Mouse (Mus musculus): Measurements from ENCODE around the gene Pde6b. TPM values are rescaled to one million over a fixed set of nuclear protein-coding genes. Genes with fewer than 3 reads are reported as not detected.
A peak's percentile ranks its signal among the peaks of the same experiment; 100 is the strongest.

Gene Pde6b
- total RNA-seq (2021) = under 1 TPM; 0.12 to 0.28 TPM
- long read RNA-seq, experiment 1, partial matches to known transcripts = 0 of 1 reads
- long read RNA-seq, experiment 1, other reads (novel, unspliced or antisense) = 1 of 1 reads
- long read RNA-seq, experiment 2, partial matches to known transcripts = 0 of 1 reads
- long read RNA-seq, experiment 2, other reads (novel, unspliced or antisense) = 1 of 1 reads

DNA sequence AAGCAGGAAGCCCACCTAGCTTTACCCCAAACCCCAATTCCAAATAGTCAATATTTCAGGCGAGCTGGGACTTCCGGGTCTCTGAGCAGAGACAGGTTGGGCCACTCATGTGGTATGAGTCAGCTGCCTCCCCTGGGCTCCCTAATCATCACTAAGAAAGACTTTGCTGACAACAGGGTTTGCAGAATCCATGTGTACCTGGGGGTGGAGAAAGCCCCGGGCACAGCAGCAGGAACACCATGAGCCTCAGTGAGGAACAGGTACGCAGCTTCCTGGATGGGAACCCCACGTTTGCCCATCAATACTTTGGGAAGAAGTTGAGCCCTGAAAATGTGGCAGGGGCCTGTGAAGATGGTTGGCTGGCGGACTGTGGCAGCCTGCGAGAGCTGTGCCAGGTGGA is at the start of gene Pde6b:
Pde6b (plus strand) TSS at position 191 of the 400 bp plus-strand sequence.
- no peak within 1 kb of the TSS for H3K4me3 ChIP-seq
- peak within 1 kb of the TSS; percentile 95; the same call in 1 of the 2 replicates for H3K27ac ChIP-seq
- TF ChIP-seq CTCF (conservative IDR thresholded peaks at IDR 0.05) = no peak
- no peak for DNase-seq (ENCODE audit: low spot score in 2 of 2)

DNA sequence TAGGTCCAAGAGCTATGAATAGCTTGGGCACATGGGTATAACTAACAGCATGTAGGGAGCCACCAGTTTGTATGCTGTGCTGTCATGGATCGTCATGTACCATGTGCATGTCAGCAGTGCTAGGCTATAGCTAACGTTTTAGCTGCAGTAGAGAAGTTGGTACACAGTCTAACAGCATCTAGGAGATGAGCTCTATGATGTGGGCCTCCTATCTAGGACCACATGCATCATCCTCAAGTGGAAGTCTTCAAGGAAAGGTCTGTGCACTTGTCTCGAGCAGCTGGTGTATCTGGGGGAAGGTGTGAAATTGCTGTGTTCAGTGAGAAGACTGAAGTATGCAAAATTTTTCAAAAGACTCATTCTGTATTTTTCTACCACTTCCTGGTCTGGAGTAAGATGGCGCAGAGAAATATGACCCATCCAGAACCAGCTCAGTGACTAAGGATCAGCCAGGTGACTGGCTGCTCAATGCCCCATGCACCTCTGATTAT is 44.5 kb upstream of the Pde6b start:
- DNase-seq (ENCODE audit: low spot score in 2 of 2) = no peak

DNA sequence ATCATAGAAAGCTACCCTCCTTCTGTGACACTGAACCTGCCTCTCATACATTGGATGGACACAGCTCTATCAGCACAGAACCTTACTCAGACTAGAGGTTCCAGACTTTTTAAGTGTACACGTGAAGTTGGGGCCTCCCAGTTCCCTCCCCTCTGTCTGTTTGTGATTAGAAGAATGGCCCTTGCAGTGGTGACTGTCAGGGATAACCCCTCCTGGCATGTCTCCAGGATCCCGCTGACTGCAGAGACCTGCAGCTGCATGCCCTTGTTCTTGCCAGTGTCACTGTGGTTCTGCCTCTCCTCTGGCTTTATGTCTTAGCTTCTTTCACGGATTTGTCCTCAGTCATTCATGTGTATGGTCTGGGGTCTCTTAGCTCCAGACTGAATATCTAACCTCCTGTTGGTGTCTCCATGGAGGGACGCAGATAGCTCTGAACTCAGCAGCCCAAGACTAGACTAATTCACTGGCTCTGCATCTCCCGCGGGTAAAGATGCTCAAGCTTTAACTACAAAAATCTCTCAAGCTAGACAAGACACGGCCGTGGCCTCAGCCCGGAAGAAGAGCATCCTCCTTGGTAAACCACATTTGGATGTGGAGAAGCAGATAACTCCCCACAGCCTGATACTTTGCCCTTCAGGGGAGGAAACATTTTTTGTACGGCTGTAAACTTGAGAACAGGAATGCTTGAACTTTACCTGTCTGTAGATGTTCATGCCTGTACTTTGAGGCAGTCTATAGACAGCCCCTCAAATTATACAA is 42.7 kb upstream of the Pde6b start:
- no peak for DNase-seq (ENCODE audit: low spot score in 2 of 2)
- no peak overlapping the region for H3K27ac ChIP-seq
- TF ChIP-seq CTCF (conservative IDR thresholded peaks at IDR 0.05) = no peak
- H3K4me3 ChIP-seq = no peak overlapping the region

More for the DNA sequence above, 44.5 kb upstream of the Pde6b start:
- Histone ChIP-seq H3K4me3 (no peak overlapping the region), H3K27ac (no peak overlapping the region)
- no peak for TF ChIP-seq CTCF (conservative IDR thresholded peaks at IDR 0.05)

DNA sequence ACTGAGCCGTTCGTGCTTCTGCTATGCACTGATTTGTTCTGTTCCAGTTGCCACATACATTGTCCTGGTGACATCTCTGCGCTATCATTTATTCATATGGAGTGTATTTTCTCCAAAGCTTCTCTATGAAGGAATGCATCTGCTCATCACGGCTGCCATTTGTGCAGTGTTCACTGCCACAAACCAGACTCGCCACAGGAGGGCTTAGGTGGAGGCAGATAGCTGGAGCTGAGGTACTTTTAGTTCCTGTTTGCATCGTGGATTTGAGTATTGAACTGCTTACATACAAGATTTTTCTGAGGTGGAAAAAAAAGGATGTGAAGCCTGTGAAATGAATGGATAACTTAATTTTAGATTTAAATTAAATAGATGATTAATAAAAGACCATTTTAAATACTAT is 40.3 kb upstream of the Pde6b start:
- DNase-seq (ENCODE audit: low spot score in 2 of 2) = no peak

DNA sequence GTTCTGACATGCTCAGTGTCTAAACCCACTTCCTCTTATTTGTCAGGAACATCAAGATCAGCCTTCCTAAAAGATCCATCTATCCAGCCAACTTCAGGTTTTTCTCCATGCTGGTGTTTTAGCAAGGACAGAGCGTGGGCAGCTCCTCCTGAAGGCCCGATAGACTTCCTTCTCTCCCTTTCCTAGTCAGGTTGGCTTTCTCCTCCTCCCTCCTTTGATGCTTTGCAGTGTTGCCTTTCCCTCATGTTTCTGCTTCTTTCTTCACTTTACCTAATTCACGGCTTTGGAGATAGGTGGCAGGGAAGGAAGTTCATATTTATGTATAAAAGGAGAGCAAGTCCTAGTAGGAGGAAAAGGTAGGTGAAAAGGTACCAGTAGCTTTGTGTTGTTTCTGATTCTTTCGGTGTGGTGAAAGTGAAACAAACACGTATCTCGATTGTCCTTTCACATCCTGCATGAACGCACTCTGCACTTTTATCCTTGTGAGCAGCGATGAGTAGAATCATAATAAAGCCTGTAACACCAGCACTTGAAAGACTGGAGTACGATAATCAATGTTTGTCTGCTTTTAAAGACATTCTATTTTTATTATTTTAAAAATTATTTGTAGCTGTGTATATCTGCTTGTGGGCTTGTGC is 38.6 kb upstream of the Pde6b start:
- DNase-seq (ENCODE audit: low spot score in 2 of 2) = no peak
- Histone ChIP-seq H3K27ac (no peak overlapping the region), H3K4me3 (no peak overlapping the region)
- TF ChIP-seq CTCF (conservative IDR thresholded peaks at IDR 0.05) = no peak

More for the DNA sequence above, 40.3 kb upstream of the Pde6b start:
- Histone ChIP-seq H3K4me3 (no peak overlapping the region), H3K27ac (no peak overlapping the region)
- TF ChIP-seq CTCF (conservative IDR thresholded peaks at IDR 0.05) = peak; percentile 61

DNA sequence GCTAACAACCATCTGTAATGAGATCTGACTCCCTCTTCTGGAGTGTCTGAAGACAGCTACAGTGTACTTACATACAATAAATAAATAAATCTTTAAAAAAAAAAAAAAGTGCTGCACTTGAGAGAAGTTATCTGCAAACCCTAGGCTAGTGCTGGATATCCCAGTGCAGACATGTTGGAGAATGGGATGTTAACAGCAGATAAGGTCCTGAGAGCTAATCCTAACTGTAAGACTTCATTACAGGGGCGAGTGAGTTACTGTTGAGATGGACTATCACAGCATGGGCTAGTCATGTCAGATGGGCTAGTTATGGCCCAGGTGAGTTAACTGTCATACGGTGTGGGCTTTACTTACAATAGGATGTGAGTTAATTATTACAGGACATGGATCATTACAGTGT is 34.1 kb upstream of the Pde6b start:
- no peak overlapping the region for H3K27ac ChIP-seq
- TF ChIP-seq CTCF (conservative IDR thresholded peaks at IDR 0.05) = no peak
- no peak for DNase-seq (ENCODE audit: low spot score in 2 of 2)

DNA sequence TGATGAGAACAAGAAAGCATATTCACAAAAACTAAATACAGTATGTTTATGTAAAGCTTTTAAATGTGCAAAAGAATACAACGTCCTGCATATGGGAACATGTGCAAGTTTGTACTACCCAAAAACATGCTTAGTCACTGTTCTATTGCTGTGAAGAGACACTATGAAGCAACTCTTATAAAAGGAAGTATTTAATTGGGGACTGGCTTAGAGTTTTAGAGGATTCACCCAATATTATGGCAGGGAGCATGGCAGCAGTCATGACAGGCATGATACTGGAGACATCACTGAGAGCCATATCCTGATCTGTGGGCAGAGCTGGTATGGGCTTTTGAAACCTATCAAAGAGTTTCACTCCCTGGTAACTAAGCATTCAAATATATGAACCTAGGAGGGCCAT is 30.3 kb upstream of the Pde6b start:
- no peak for DNase-seq (ENCODE audit: low spot score in 2 of 2)
- H3K27ac ChIP-seq = no peak overlapping the region
- no peak overlapping the region for H3K4me3 ChIP-seq
- no peak for TF ChIP-seq CTCF (conservative IDR thresholded peaks at IDR 0.05)

More for the DNA sequence above, 34.1 kb upstream of the Pde6b start:
- no peak overlapping the region for H3K4me3 ChIP-seq

DNA sequence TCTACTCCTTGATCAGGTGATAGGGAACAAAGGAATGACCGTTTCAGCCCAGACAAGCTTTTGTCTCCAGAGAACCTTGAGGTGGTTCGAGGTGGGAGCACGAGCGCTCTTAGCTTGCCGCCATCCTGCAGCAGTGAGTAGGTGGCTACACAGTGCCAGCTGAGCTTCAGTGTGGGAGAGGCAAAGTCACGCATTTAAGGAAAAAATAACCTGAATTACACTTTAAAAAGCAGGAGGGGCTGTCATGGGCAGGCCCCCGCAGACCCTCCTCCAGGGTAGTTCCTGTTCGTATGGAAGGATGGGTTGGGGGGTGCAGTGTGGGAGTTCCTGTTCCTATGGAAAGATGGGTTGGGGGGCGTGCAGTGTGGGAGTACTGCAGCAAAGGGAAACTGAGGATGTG is 28.7 kb upstream of the Pde6b start:
- no peak overlapping the region for H3K4me3 ChIP-seq
- TF ChIP-seq CTCF (conservative IDR thresholded peaks at IDR 0.05) = no peak
- peak overlapping the region; percentile 53; the same call in 1 of the 2 replicates for H3K27ac ChIP-seq
- DNase-seq (ENCODE audit: low spot score in 2 of 2) = peak in 1 of 2 experiments; percentile 31

DNA sequence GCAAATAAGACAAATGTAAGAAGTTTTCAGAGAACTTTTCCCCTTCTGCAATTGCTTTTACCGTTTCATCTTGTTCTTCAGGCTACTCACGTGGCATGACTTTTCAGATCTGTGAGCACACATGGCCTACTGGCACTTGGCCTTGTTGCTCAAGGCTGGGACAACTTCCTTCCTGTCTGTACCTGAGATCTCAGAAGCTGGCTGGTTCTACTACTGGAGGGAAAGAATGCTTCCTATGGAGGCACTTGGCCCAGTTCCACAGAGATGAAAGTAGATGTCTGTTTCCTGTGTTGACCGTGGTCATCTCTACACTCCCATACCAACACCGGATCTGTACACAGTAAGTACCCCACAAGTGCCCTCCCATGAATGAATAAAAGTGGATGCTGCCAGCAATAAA is 28.0 kb upstream of the Pde6b start:
- no peak for DNase-seq (ENCODE audit: low spot score in 2 of 2)
- no peak for TF ChIP-seq CTCF (conservative IDR thresholded peaks at IDR 0.05)
- H3K4me3 ChIP-seq = no peak overlapping the region
- H3K27ac ChIP-seq = no peak overlapping the region

DNA sequence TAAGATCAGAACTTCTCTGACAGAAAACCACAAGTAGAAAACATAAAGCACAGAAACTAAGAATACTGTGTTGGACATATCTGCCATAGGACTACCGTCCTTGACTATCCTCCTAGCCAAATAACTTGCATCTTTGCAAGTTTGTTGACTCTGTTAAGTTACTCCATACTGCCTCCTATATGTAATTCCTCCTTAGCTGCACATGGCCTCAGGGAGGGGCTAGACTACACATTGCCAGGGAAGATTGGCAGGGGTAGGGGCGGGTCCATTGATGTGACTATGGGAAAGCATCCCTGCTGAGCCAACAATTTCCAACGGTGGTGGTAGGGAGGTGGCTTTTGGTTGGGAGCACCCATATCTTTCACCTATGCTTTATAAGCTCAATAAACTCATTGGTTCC is 25.9 kb upstream of the Pde6b start:
- TF ChIP-seq CTCF (conservative IDR thresholded peaks at IDR 0.05) = peak; percentile 54
- Histone ChIP-seq H3K27ac (no peak overlapping the region), H3K4me3 (no peak overlapping the region)
- no peak for DNase-seq (ENCODE audit: low spot score in 2 of 2)

DNA sequence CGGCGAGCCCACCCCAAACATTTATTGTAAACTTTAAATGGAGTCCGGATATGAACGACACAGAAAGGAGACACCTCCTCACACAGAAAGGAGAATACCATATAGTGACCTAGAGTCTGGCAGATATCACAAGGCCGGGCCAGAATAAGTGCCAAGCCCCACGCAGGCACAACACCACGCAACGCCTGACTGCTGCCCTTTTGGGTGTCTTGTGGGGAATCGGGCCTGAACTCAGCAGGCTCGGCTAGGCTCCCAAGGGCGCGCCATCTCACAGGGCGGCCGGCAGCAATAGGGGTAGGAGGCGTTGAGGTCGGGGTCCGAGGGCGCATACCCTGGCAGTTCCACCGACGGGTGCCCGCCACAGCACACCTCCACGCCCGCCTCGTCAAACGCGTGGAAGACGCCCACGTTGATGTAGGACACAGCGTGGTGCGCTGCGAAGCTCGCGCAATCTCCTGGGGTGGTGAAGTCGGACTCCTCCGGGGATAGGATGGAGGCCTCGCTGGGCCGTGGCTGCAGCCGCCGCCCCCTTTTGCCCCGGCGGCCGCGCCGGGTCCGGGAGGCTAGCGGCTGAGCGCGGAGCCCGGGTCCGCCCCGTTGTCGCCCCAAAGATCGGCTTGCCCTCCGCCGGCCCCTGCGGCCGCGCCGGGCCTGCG is 21.7 kb upstream of the Pde6b start:
- no peak for TF ChIP-seq CTCF (conservative IDR thresholded peaks at IDR 0.05)
- H3K27ac ChIP-seq = peak overlapping the region; percentile 95
- H3K4me3 ChIP-seq = peak overlapping the region; percentile 77
- DNase-seq (ENCODE audit: low spot score in 2 of 2) = no peak

DNA sequence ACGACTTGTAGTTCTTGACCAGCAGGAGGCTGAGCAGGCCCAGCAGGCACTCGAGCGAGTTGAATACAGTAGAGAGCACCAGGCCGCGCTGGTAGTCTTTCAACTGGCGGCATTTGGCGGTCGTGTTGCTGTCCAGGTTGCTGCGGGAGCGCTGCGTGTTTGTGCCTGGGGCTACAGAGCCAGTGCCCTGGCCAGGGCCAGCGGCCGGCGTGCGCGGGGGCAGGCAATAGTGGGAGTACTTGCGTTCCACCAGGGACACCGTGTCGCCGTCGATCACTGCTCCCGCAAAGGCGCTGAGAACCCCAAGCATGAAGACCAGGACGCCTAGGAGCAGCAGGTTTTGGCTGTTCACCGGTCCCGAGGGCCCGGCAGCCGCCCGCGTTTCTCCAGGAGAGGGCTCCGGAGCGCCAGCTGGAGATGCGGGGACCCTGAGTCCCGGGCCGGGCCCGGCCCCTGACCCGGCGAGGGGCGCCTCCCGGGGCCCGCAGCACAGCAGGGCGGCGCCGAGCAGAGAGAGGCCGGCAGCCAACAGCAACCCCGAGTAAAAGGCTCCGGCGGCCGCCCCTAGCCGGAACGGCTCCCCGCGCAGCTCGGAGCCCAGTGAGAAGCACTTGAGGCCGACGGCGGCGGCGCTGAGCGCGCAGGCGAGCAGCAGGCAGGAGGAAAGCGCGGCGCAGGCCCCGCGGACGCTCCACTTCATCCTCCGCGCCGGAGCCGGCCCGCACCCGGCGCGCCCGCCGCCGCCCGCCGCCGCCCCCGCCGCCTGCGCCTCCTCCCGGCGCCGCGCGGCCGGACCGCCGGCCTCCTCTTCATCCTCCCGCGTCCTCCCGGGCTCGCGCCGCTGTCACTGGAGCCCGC is 21.0 kb upstream of the Pde6b start:
- peak overlapping the region; percentile 95 for H3K27ac ChIP-seq
- TF ChIP-seq CTCF (conservative IDR thresholded peaks at IDR 0.05) = peak; percentile 32
- peak overlapping the region; percentile 77 for H3K4me3 ChIP-seq
- no peak for DNase-seq (ENCODE audit: low spot score in 2 of 2)

Data from layer of hippocampus, adult 2 months (tissue).